30 mouse cellular contexts compared by ENCODE assay signal in genomic region chr5:102802833-102803232, GRCm38 (mm10).
"Had no signal": no experiment of that assay in that cellular context is flagged by ENCODE, and none has a peak within 500 bp of the region (broad histone marks: within the 10 kb centered on the region; RNA-seq: fewer than 3 reads in every experiment).

No protein-coding gene starts in this region.

- H3K9me3 ChIP-seq: limb, embryonic 10.5 days; limb, embryonic 12.5 days; limb, embryonic 13.5 days; limb, embryonic 15.5 days; liver, embryonic 12.5 days; liver, embryonic 13.5 days; liver, embryonic 15.5 days; lung, embryonic 15.5 days; megakaryocyte, embryonic 14.5 days; midbrain, embryonic 10.5 days; midbrain, embryonic 12.5 days; midbrain, embryonic 13.5 days; midbrain, embryonic 15.5 days; neural tube, embryonic 12.5 days had no signal

- DNase-seq: left cerebral cortex, postnatal 4 days; liver; liver, embryonic 13.5 days; liver, postnatal 0 days; lung, adult 18-20 months; lung, adult 2 months; lung, embryonic 14.5 days; lung, postnatal 10 days; lung, postnatal 14 days; lung, postnatal 36 days; lung, postnatal 4 days; midbrain, embryonic 14.5 days had no signal

- H3K4me2 ChIP-seq: limb, embryonic 12.5 days; limb, embryonic 13.5 days; limb, embryonic 15.5 days; liver, embryonic 11.5 days; liver, embryonic 12.5 days; liver, embryonic 13.5 days; liver, embryonic 15.5 days; lung, embryonic 14.5 days; lung, embryonic 15.5 days; midbrain, embryonic 11.5 days; midbrain, embryonic 12.5 days; midbrain, embryonic 13.5 days; midbrain, embryonic 15.5 days; neural tube, embryonic 12.5 days had no signal

- ATAC-seq: liver, embryonic 12.5 days; liver, postnatal 0 days; midbrain, embryonic 13.5 days; midbrain, embryonic 15.5 days; midbrain, embryonic 16.5 days had no signal

- H3K4me3 ChIP-seq: limb, embryonic 10.5 days; limb, embryonic 12.5 days; limb, embryonic 13.5 days; limb, embryonic 15.5 days; liver, embryonic 12.5 days; liver, embryonic 13.5 days; liver, embryonic 15.5 days; lung, embryonic 15.5 days; megakaryocyte, embryonic 14.5 days; midbrain, embryonic 10.5 days; midbrain, embryonic 12.5 days; midbrain, embryonic 13.5 days; midbrain, embryonic 15.5 days; neural tube, embryonic 12.5 days had no signal

- H3K27me3 ChIP-seq: limb, embryonic 12.5 days; limb, embryonic 13.5 days; limb, embryonic 15.5 days; liver, embryonic 12.5 days; liver, embryonic 13.5 days; liver, embryonic 15.5 days; lung, embryonic 15.5 days; megakaryocyte, embryonic 14.5 days; midbrain, embryonic 12.5 days; midbrain, embryonic 15.5 days; neural tube, embryonic 12.5 days had no signal

- H3K4me1 ChIP-seq: limb, embryonic 15.5 days; liver, embryonic 12.5 days; liver, embryonic 13.5 days; liver, embryonic 15.5 days; megakaryocyte, embryonic 14.5 days; midbrain, embryonic 12.5 days; midbrain, embryonic 15.5 days; neural tube, embryonic 12.5 days had no signal

- H3K27ac ChIP-seq: limb, embryonic 10.5 days; limb, embryonic 12.5 days; limb, embryonic 13.5 days; limb, embryonic 15.5 days; liver, embryonic 12.5 days; liver, embryonic 13.5 days; liver, embryonic 14.5 days; liver, embryonic 15.5 days; lung, embryonic 15.5 days; macrophage; midbrain, embryonic 10.5 days; midbrain, embryonic 12.5 days; midbrain, embryonic 13.5 days; midbrain, embryonic 15.5 days; neural tube, embryonic 12.5 days had no signal

- H3K9ac ChIP-seq: limb, embryonic 12.5 days; limb, embryonic 13.5 days; limb, embryonic 15.5 days; liver, embryonic 12.5 days; liver, embryonic 13.5 days; liver, embryonic 14.5 days; liver, embryonic 15.5 days; liver, postnatal 0 days; lung, embryonic 14.5 days; lung, embryonic 15.5 days; midbrain, embryonic 12.5 days; midbrain, embryonic 13.5 days; midbrain, embryonic 15.5 days; neural tube, embryonic 12.5 days had no signal

- H3K36me3 ChIP-seq: limb, embryonic 10.5 days; limb, embryonic 12.5 days; limb, embryonic 13.5 days; limb, embryonic 15.5 days; liver, embryonic 12.5 days; liver, embryonic 13.5 days; liver, embryonic 15.5 days; lung, embryonic 15.5 days; midbrain, embryonic 10.5 days; midbrain, embryonic 12.5 days; midbrain, embryonic 13.5 days; midbrain, embryonic 15.5 days; neural tube, embryonic 12.5 days had no signal
